Mouse (Mus musculus): ENCODE results near the gene Map3k20.

DNA sequence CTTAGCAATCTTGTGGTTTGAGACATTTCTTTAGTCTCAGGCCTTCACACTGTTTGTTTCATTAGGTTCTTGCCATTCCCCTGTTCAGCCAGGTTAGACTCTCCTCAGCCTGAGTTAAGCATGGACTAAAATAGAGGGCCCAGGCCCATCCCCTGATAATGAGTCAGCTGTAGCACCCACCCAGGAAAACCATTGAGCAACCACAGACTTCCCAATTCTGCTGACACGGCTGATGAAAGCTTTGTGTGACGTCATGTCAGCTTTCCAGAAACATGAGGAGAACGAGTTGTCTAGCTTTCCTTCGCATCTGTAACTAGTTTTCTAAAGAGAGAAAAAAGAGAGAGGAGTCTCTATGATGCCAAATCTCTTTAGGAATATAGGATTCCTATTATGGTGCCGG is 65.9 kb downstream of the Map3k20 start:
- TF ChIP-seq HCFC1 (IDR thresholded peaks at IDR 0.05; ENCODE audit: borderline replicate concordance, insufficient read depth, low read length) (no peak), ZC3H11A (IDR thresholded peaks at IDR 0.05; ENCODE audit: borderline replicate concordance, low read depth, low read length) (no peak), ZNF384 (IDR thresholded peaks at IDR 0.05; ENCODE audit: low read depth, low read length) (no peak), MAFK (IDR thresholded peaks at IDR 0.05; ENCODE audit: insufficient read depth, low read depth, low read length) (0 out of 2 replicates have a peak, but pooled peaks have one; percentile 13), CHD2 (IDR thresholded peaks at IDR 0.05; ENCODE audit: low read depth, low read length) (no peak)

Data from ES-E14 (cell line).